Mouse (Mus musculus): Measurements from ENCODE around the gene Prl8a9. TPM values are rescaled to one million over a fixed set of nuclear protein-coding genes. Genes with fewer than 3 reads are reported as not detected.

Gene Prl8a9
- total RNA-seq (2022): not detected

DNA sequence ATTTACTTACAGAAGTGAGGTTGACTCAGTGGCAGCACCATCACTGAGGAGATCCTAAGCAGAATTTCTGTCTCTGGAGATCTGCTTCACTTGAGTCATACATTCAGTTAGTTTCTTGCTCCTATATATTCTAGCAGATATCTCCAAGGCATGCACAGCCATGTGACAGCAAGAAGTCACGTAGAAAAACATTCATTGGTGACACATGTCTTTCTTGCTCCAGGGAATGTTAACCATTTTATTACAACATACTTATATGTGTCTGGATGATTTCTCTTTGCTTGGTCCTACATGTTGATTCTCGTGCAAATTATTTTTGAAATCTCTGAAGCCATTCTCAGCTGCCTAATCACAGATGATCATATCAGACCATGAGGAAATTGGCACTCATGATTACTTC, at the start of gene Prl8a9:
Gene Prl8a9 (minus strand): TSS at position 101 of the 400 bp plus-strand sequence.
- DNase-seq (ENCODE audit: low spot score in 2 of 2): no peak

DNA sequence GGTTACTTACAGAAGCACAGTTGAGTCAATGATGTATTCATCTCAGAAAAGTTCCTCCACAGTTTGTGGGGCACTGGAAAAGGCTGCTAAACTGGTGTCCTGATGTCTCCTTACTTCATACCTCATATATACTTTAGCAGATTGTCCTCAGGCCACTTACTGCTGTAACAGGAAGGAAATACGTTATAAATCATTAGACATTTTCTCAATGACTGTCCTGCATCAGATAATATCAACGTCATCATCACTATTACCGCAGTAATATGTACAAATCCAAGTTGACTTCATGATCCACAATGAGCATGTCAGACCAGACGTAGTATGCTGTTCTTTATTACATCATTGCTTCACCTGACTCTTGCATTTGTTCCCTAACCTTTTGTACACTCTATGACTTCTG, 46.1 kb upstream of the Prl8a9 start, which contains the start of gene Prl7b1:
Gene Prl7b1 (minus strand): TSS at position 101 of the 400 bp plus-strand sequence.
- no peak for DNase-seq (ENCODE audit: low spot score in 2 of 2)

DNA sequence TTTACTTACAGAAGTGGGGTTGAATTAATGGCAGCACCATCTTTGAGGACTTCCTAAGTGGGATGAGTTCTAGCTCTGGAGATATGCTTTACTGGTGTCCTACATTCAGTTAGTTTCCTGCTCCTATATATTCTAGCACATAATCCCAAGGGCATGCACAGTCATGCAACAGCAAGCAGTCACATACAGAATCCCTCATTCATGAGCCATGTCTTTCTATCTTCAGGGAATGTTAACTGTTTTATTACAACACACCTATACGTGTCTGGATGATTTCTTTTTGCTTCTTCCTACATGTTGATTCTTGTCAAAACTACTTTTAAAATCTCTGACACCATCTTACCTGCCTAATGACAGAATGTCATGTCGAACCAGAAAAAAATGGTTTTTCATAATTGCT, 17.7 kb upstream of the Prl8a9 start, which contains the start of gene Prl8a1:
Gene Prl8a1 (minus strand): TSS at position 101 of the 400 bp plus-strand sequence.
- DNase-seq (ENCODE audit: low spot score in 2 of 2): no peak

DNA sequence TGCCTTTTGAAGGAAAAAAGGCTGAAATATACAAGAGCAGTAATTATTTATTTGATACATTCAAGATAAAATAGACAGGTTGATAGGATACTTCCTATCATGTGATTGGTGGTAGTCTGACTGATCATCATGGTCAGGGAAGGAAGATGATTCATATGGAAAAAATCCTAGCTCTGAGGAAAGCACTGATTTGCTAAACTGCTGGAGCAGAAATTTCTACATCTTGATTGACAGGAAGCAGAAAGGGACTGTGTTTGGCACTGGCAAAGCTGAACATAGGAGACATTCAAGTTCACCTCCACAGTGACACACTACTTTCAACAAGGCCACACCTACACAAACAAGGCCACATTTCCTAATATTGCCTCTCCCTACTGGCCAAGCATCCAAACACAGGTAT, 11.1 kb downstream of the Prl8a9 start:
- DNase-seq (ENCODE audit: low spot score in 2 of 2): no peak

DNA sequence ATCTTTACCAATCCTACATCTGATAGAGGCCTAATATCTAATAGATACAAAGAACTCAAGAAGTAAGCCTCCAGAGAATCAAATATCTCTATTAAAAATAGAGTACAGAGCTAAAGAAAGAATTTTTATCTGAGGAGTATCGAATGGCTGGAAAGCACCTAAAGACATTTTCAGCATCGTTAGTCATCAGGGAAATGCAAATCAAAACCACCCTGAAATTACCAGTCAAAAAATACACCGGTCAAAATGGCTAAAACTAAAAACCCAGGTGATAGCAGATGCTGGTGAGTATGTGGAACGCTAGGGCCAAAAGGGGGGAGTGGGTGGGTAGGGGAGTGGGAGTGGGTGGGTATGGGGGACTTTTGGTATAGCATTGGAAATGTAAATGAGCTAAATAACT, 41.2 kb downstream of the Prl8a9 start:
- DNase-seq (ENCODE audit: low spot score in 2 of 2): no peak

DNA sequence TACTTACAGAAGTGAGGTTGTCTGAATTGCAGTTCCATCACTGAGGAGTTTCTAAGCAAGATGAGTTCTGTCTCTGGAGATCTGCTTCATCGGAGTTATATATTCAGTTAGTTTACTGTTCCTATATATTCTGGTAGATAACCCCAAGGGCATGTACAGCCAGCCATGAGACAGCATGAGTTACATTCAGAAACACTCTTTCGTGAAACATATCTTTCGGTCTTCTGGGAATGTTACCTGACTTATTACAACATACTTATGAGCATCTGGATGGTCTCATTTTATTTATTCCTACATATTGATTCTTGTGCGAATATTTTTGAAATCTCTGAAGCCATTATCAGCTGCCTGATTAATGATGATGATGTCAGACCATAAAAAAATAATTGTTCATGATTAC, 51.3 kb downstream of the Prl8a9 start, which contains the start of gene Prl8a8:
Gene Prl8a8 (minus strand): TSS at position 101 of the 400 bp plus-strand sequence.
- DNase-seq (ENCODE audit: low spot score in 2 of 2): no peak

Other genes with a start within 250 kb of the Prl8a9 start
- not detected for gene Prl8a2, start 218.9 kb downstream of the Prl8a9 start, total RNA-seq (2022)
- not detected for gene Prl2b1, start 173.8 kb downstream of the Prl8a9 start, total RNA-seq (2022)
- not detected for gene Prl8a6, start 125.9 kb downstream of the Prl8a9 start, total RNA-seq (2022)
- gene Prl8a8, start 51.4 kb downstream of the Prl8a9 start, total RNA-seq (2022): not detected
- gene Prl8a1, start 17.6 kb upstream of the Prl8a9 start, total RNA-seq (2022): not detected
- gene Prl7b1, start 46.0 kb upstream of the Prl8a9 start, total RNA-seq (2022): not detected
- not detected for gene Prl7a1, start 77.9 kb upstream of the Prl8a9 start, total RNA-seq (2022)
- not detected for gene Prl7a2, start 103.4 kb upstream of the Prl8a9 start, total RNA-seq (2022)
- gene Prl7d1, start 152.1 kb upstream of the Prl8a9 start, total RNA-seq (2022): not detected
- gene Prl7c1, start 216.2 kb upstream of the Prl8a9 start, total RNA-seq (2022): not detected
- gene Prl2a1, start 237.0 kb upstream of the Prl8a9 start, total RNA-seq (2022): not detected

All from layer of hippocampus, adult 8-10 months (tissue).